Mouse (Mus musculus): ENCODE data around the gene Slc35g3. TPM values are rescaled to one million over a fixed set of nuclear protein-coding genes. Genes with fewer than 3 reads are reported as not detected.

Slc35g3 gene
- polyA plus RNA-seq, 1 experiment = 0.16 TPM

- WGBS = 93% methylated on average over 5 of the region's 5 CpGs
- H3K36me3 ChIP-seq (ENCODE audit: control insufficient read depth, insufficient read depth, low read length) = no peaks in the 10 kb centered on the region
- H3K27ac ChIP-seq (ENCODE audit: insufficient read depth, low read depth, low read length) = no peak overlapping the region
- H3K27me3 ChIP-seq (ENCODE audit: control insufficient read depth, insufficient read depth, low read length) = no peaks in the 10 kb centered on the region
- H3K4me1 ChIP-seq (ENCODE audit: control insufficient read depth, insufficient read depth, insufficient read length, low read length) = peaks cover 5% of the 10 kb centered on the region; the same call in 1 of the 2 replicates
- TF ChIP-seq CTCF (IDR thresholded peaks at IDR 0.05; ENCODE audit: extremely low read depth, insufficient read length, insufficient replicate concordance, low read depth, low read length) (no peak), POLR2A (IDR thresholded peaks at IDR 0.05; ENCODE audit: low read depth, low read length) (no peak)
- H3K4me3 ChIP-seq (ENCODE audit: low read depth, low read length) = no peak overlapping the region
These were observed 25.5 kb upstream of the Slc35g3 start for GRCm38 (mm10) chr11:69787306-69787705.

DNA sequence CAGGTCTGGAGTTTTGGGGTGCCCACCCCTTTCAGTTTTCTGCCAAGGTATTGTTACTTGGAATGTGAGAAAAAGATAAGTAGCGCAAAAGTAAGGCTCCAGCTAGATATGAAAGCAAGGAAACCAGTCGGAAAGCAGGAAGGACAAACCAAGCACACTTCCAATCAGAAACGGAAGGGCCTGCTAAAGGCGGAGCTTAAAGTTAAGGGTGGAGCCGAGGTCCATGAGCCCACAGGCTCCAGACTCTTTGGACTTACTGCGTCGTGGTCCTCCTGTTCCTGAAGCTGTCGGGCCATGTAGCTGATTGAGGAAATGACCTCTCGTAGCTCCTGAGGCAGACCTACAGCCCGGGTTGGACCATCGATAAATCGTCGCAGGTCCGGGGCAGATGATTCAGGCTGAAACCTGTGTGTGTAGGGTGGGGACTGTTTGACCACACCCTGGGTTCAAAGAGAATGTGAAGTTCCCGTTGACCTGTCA is 23.1 kb upstream of the Slc35g3 start:
- Histone ChIP-seq H3K27ac (ENCODE audit: insufficient read depth, low read depth, low read length) (peak overlapping the region; percentile 54), H3K36me3 (ENCODE audit: control insufficient read depth, insufficient read depth, low read length) (no peaks in the 10 kb centered on the region), H3K27me3 (ENCODE audit: control insufficient read depth, insufficient read depth, low read length) (no peaks in the 10 kb centered on the region), H3K4me3 (ENCODE audit: low read depth, low read length) (peak overlapping the region; percentile 47), H3K4me1 (ENCODE audit: control insufficient read depth, insufficient read depth, insufficient read length, low read length) (peaks cover 5% of the 10 kb centered on the region; the same call in 1 of the 2 replicates)
- WGBS = 7% methylated on average over 15 of the region's 15 CpGs
- TF ChIP-seq POLR2A (IDR thresholded peaks at IDR 0.05; ENCODE audit: low read depth, low read length) (no peak; the same call in 1 of the 2 replicates), CTCF (IDR thresholded peaks at IDR 0.05; ENCODE audit: extremely low read depth, insufficient read length, insufficient replicate concordance, low read depth, low read length) (no peak)

- no peaks in the 10 kb centered on the region for H3K36me3 ChIP-seq (ENCODE audit: control insufficient read depth, insufficient read depth, low read length)
- WGBS = 40% methylated on average over 4 of the region's 4 CpGs
- peaks cover 5% of the 10 kb centered on the region; the same call in 1 of the 2 replicates for H3K4me1 ChIP-seq (ENCODE audit: control insufficient read depth, insufficient read depth, insufficient read length, low read length)
- H3K27me3 ChIP-seq (ENCODE audit: control insufficient read depth, insufficient read depth, low read length) = no peaks in the 10 kb centered on the region
- TF ChIP-seq POLR2A (IDR thresholded peaks at IDR 0.05; ENCODE audit: low read depth, low read length) (no peak), CTCF (IDR thresholded peaks at IDR 0.05; ENCODE audit: extremely low read depth, insufficient read length, insufficient replicate concordance, low read depth, low read length) (no peak)
- H3K27ac ChIP-seq (ENCODE audit: insufficient read depth, low read depth, low read length) = no peak overlapping the region
- no peak overlapping the region for H3K4me3 ChIP-seq (ENCODE audit: low read depth, low read length)
These were observed 20.1 kb upstream of the Slc35g3 start for GRCm38 (mm10) chr11:69781828-69782227.

- H3K27me3 ChIP-seq (ENCODE audit: control insufficient read depth, insufficient read depth, low read length) = no peaks in the 10 kb centered on the region
- H3K27ac ChIP-seq (ENCODE audit: insufficient read depth, low read depth, low read length) = no peak overlapping the region
- no peak overlapping the region for H3K4me3 ChIP-seq (ENCODE audit: low read depth, low read length)
- WGBS = 76% methylated on average over 7 of the region's 7 CpGs
- H3K4me1 ChIP-seq (ENCODE audit: control insufficient read depth, insufficient read depth, insufficient read length, low read length) = no peaks in the 10 kb centered on the region; the same call in 1 of the 2 replicates
- TF ChIP-seq POLR2A (IDR thresholded peaks at IDR 0.05; ENCODE audit: low read depth, low read length) = no peak
- no peak for TF ChIP-seq CTCF (IDR thresholded peaks at IDR 0.05; ENCODE audit: extremely low read depth, insufficient read length, insufficient replicate concordance, low read depth, low read length)
- H3K36me3 ChIP-seq (ENCODE audit: control insufficient read depth, insufficient read depth, low read length) = peaks cover 5% of the 10 kb centered on the region; the same call in 1 of the 2 replicates
These were observed 17.2 kb upstream of the Slc35g3 start for GRCm38 (mm10) chr11:69778985-69779384.

DNA sequence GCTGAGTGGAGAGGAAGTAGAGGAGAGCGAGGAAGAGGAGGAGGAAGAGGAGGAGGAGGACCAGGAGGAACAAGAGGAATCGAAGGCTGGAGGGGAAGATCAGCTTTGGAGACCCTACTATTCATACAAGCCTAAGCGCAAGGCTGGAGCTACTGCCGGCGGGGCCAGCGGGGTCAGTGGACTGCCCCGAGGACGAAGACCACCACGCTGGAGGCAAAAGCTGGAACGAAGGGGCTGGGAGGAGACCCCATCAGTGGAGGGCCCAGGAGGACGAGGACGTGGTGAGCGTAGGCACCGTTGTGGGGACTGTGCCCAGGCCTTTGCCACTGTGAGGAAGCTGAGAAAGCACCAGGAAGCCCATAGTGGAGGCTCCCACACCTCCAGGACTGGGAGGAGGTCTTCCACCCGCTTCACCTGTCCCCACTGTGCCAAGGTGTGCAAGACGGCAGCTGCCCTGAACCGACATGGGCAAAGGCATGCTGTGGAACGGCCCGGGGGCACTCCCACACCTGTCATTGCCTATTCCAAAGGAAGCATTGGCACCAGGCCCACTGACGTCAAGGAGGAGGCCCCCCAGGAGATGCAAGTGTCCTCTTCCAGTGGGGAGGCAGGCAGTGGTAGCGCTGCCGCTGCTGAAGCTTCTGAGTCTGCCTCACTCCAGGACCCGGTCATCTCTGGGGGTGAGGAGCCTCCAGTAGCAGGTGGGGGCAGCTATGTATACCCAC is 16.7 kb upstream of the Slc35g3 start:
- Histone ChIP-seq H3K27me3 (ENCODE audit: control insufficient read depth, insufficient read depth, low read length) (no peaks in the 10 kb centered on the region), H3K36me3 (ENCODE audit: control insufficient read depth, insufficient read depth, low read length) (peaks cover 5% of the 10 kb centered on the region; the same call in 1 of the 2 replicates), H3K4me1 (ENCODE audit: control insufficient read depth, insufficient read depth, insufficient read length, low read length) (no peaks in the 10 kb centered on the region; the same call in 1 of the 2 replicates), H3K27ac (ENCODE audit: insufficient read depth, low read depth, low read length) (no peak overlapping the region), H3K4me3 (ENCODE audit: low read depth, low read length) (no peak overlapping the region)
- no peak for TF ChIP-seq CTCF (IDR thresholded peaks at IDR 0.05; ENCODE audit: extremely low read depth, insufficient read length, insufficient replicate concordance, low read depth, low read length)
- 65% methylated on average over 23 of the region's 23 CpGs for WGBS

GRCm38 (mm10) chr11:69777504-69778257 is 15.9 kb upstream of the Slc35g3 start:
- peaks cover 5% of the 10 kb centered on the region; the same call in 1 of the 2 replicates for H3K36me3 ChIP-seq (ENCODE audit: control insufficient read depth, insufficient read depth, low read length)
- H3K4me1 ChIP-seq (ENCODE audit: control insufficient read depth, insufficient read depth, insufficient read length, low read length) = no peaks in the 10 kb centered on the region; the same call in 1 of the 2 replicates
- H3K4me3 ChIP-seq (ENCODE audit: low read depth, low read length) = no peak overlapping the region
- TF ChIP-seq CTCF (IDR thresholded peaks at IDR 0.05; ENCODE audit: extremely low read depth, insufficient read length, insufficient replicate concordance, low read depth, low read length) (no peak), POLR2A (IDR thresholded peaks at IDR 0.05; ENCODE audit: low read depth, low read length) (no peak)
- H3K27ac ChIP-seq (ENCODE audit: insufficient read depth, low read depth, low read length) = no peak overlapping the region
- 79% methylated on average over 26 of the region's 26 CpGs for WGBS
- no peaks in the 10 kb centered on the region for H3K27me3 ChIP-seq (ENCODE audit: control insufficient read depth, insufficient read depth, low read length)

DNA sequence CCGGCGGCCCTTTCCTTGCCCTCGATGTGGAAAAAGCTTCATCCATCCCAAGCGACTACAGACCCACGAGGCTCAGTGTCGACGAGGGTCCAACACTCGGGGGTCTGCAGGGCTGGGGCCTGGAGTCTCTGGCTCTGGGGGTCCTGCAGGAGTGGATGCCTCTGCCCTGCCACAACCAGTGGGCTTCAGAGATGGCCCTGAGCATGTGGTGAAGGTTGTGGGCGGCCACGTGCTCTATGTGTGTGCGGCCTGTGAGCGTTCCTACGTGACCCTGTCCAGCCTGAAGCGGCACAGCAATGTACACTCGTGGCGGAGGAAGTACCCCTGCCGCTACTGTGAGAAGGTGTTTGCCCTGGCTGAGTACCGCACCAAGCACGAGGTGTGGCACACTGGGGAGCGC is 14.7 kb upstream of the Slc35g3 start:
- Histone ChIP-seq H3K27me3 (ENCODE audit: control insufficient read depth, insufficient read depth, low read length) (no peaks in the 10 kb centered on the region), H3K36me3 (ENCODE audit: control insufficient read depth, insufficient read depth, low read length) (peaks cover 5% of the 10 kb centered on the region; the same call in 1 of the 2 replicates), H3K4me3 (ENCODE audit: low read depth, low read length) (no peak overlapping the region), H3K27ac (ENCODE audit: insufficient read depth, low read depth, low read length) (no peak overlapping the region), H3K4me1 (ENCODE audit: control insufficient read depth, insufficient read depth, insufficient read length, low read length) (no peaks in the 10 kb centered on the region)
- WGBS = 92% methylated on average over 20 of the region's 20 CpGs
- TF ChIP-seq CTCF (IDR thresholded peaks at IDR 0.05; ENCODE audit: extremely low read depth, insufficient read length, insufficient replicate concordance, low read depth, low read length) (no peak), POLR2A (IDR thresholded peaks at IDR 0.05; ENCODE audit: low read depth, low read length) (no peak)
